Mouse (Mus musculus): Measurements from ENCODE around the gene Lpp.

The Lpp gene

GRCm38 (mm10) chr16:24628779-24629178, 235.5 kb downstream of the Lpp start:
- no peak for DNase-seq (ENCODE audit: low read depth)

DNA sequence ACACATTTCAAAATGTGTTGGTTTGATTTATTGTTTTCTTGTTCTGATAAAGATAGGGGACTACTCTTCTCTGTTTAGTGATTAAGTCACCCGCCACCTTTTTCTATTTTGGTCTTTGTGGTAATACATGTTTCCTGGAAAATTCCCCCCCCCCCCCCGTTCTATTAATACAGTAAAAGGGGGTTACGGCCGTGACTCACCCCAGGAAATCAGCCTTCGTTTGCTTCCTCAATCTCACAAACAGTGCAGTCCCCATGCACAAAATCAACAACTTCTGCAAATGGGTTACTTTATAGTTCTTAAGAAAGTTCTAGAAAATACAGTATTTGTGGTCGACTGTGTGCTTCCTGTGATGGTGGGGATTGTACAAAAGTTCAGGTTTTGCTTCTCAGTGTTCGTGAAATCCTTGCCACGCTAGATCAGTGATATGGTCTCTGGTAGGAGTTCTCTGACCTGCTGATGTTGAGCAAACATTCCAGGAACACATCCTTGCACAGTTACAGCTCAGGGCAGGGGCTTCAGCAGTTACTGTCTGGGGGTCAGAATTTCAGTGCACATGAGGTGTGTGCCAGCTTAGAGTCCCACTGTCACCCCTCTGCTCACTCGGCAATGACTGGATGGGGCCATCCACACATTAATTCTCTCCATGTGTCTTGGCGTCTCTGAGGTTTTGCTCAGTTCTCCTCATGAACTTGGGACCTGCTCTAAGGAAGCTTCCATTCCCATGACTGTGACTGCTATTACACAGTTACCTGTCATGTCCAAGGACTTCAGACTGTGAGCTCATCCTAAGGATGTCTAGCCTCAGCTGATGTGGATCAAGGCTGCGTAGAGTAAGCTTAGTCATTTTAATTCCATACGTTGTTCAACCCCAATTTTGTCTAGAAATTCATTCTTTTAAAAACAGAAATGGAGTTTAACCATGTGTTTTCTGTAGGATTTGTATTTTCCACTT, 236.2 kb downstream of the Lpp start:
- DNase-seq (ENCODE audit: low read depth): no peak

GRCm38 (mm10) chr16:24635381-24635919, 242.1 kb downstream of the Lpp start:
- no peak for DNase-seq (ENCODE audit: low read depth)

DNA sequence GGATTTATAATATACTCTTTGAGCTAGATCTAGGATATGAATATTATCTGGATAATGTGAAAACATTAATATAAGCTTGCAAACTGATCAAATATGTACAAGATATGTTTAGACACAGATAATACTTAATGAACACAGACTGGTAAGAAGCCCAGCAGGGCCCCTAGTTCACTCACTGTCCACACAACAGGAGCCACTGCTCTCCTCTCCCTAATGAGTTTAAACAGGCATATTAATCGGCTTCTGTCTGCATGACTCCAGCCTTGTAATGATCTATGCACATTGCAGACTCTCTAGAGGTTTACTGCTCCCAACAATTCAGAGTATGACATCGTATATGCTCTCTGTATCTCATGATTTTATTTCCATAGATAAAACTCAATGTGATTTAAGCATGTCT, 243.6 kb downstream of the Lpp start:
- no peak for DNase-seq (ENCODE audit: low read depth)

GRCm38 (mm10) chr16:24641003-24641797, 247.9 kb downstream of the Lpp start:
- no peak for DNase-seq (ENCODE audit: low read depth)

GRCm38 (mm10) chr16:24643024-24643635, 249.8 kb downstream of the Lpp start:
- no peak for DNase-seq (ENCODE audit: low read depth)

GRCm38 (mm10) chr16:24644154-24644553, 250.8 kb downstream of the Lpp start:
- no peak for DNase-seq (ENCODE audit: low read depth)

- DNase-seq (ENCODE audit: low read depth): no peak
Observed at GRCm38 (mm10) chr16:24644760-24645406, 251.6 kb downstream of the Lpp start.

DNA sequence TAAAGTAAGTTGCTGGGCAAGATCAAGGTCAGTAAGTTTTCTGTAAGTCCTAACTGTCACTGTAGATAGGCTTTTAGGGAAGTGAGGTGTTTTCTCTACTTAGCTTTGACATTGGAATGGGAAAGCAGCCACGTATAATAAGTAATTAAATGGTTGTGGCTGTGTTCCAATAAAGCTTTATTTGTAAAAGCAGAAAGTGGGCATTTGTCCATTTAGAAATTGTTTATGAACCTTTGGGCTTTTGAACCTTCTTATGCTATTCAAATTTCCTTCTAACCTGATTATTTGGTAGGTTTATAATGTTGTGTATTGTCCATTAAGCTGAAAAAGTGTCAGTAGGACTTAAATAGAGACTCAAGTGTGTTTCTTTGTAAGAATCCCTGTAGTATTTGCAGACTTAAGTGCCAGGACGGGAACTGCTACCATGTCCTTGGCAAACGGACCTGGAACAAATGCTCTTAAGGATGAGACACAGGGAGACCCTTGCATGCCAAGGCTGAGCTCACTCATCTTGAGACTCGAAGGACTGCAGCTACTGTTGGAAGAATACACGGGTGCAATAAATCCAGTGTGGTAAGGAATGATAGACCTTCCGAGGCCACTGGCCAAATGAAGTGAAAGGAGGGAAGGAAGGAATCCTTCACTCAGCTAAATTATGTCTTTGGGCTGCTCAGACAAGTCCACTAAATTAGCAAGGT, 252.7 kb downstream of the Lpp start:
- DNase-seq (ENCODE audit: low read depth): no peak

- DNase-seq (ENCODE audit: low read depth): no peak
Observed at GRCm38 (mm10) chr16:24651655-24652654, 258.6 kb downstream of the Lpp start.

DNA sequence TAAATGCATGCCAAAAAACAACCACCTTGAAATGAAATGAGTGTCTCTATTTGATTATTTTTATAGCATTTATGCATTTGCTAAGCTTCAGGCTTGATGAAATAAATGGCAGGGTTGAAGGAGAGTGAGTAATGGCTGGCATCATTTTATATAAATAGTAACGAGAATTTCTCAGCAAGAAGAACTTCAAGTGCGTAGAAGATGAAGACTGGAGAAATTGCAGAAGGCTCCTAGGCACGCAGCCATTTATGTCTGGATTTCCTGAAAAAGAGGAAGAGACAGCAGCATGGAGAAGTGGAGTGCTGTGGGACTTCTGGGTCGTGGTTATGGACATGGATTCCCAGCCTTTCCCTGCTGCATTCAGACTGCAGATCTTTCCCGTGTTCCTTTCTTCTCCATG, 259.7 kb downstream of the Lpp start:
- no peak for DNase-seq (ENCODE audit: low read depth)

DNA sequence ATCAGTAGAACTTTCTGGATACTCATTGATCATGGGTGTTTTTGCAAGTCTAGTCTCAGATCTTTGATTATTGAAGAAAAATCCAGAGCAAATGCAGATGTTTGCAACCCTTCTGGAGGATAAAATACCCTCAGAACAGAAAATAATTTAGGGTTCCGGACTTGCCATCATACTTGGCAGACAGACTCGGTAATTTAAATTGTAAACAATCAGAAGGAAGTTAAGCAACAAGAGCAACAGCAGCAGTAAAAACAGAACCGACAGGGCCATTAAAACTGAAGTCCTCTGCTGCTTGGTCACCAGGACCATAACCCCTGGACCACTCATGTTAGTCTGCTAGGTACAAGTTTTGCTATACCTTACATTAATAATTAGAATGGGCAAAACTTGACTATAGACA, 261.8 kb downstream of the Lpp start:
- DNase-seq (ENCODE audit: low read depth): no peak

DNA sequence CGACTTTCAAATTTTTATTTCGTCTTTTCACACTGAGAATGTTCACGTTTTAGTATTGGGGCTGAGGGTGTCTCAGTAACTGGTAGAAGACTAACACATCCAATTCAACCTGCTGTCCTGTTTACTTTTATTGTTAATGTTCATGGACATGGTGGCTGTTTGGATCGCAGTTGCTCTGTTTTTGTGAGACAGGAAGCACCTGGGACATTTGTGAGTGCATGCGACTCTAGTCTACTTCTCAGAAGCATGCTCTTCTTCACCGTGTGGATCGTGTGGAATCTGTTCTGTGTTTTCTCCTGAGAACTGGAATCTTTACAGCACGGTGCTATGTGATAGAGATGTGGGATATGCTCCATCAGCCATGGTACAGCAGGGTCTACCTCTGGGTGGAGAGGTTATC, 262.7 kb downstream of the Lpp start:
- no peak for DNase-seq (ENCODE audit: low read depth)

DNA sequence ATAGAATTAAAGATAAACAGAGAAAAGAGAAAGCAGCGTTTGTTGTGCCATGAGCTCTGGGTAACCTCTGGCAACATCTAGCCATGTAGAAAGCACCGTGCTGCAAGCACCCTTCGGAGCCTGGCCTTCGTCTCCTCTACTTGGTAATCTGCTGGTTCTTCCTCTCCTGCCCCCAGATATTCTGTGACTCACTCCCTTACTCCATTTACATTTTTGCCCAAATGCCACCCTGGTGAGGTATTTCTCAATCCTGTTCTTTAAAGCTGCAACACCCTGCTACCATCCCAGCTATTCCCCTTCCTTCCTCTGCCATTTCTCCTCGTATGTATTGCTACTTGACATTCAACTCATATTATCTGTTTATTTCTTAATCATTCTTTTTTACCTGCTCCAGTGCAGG, 263.4 kb downstream of the Lpp start:
- no peak for DNase-seq (ENCODE audit: low read depth)

GRCm38 (mm10) chr16:24659049-24659448, 265.7 kb downstream of the Lpp start:
- DNase-seq (ENCODE audit: low read depth): no peak

DNA sequence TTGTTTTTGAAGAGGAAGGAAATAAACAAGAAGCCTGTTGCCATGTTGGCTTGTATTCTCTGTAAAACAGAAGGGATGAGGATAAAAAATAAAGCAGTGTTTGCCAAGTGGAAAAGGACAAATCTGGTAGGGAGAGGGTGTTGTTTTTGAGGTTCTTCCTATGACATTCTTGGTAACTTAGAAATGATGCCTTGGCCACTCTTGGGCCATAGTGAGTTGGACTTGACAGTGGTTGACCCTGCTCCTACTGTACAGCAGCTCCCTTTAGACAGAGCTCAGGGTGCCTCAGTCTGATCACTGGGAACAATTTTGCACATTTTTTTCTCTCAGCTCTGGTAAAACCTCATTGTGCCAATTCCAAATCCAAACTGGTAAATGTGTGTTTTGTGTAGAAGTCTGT, 270.8 kb downstream of the Lpp start:
- no peak for DNase-seq (ENCODE audit: low read depth)

DNA sequence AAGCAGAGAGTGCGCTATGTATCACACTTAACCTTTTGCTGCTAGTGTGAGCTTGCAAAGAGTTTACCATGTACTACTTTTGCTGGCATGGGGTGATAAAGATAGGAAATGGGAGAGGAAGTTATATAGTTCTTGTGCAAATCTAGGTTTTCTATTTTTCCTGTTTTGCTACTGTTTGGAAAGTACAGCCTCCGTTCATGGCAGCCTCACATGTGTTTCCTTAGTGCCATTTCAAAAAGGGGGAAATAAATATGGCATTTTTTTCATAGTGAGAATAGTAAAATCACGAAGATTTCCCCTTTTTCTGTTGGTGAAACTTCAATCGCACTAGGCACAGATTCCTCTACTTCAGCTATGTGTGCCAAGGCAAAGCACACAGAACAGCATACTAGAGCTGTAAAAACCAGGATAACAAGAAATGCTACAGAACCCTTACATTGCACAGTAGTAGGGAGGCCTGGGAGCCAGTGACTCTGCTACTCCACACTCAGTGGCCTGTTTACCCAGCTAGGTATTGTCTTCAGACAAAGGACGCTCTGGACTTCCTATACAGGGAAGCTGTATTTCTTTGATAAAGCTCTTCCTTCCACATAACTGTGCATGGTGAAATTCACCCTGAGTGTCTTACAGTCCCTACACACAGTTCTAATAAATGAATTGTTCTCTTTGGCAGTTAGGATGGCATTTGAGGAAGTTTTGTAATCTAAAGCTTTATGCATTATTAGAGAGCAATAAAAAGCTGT, 276.6 kb downstream of the Lpp start:
- DNase-seq (ENCODE audit: low read depth): no peak

- no peak for DNase-seq (ENCODE audit: low read depth)
Observed at GRCm38 (mm10) chr16:24678942-24679341, 285.6 kb downstream of the Lpp start.

- no peak for DNase-seq (ENCODE audit: low read depth)
Observed at GRCm38 (mm10) chr16:24695062-24695461, 301.8 kb downstream of the Lpp start.
